Mouse (Mus musculus): ENCODE data around the gene Tex2. TPM values are rescaled to one million over a fixed set of nuclear protein-coding genes. Genes with fewer than 3 reads are reported as not detected.

Gene Tex2
- polyA plus RNA-seq, 1 experiment from 2014 or later: 14.4 TPM

- Histone ChIP-seq H3K27me3 (ENCODE audit: control insufficient read depth, insufficient read depth, low read length) (no peaks in the 10 kb centered on the region), H3K4me1 (ENCODE audit: control insufficient read depth in 2 of 2, insufficient read depth in 2 of 2, low read length in 2 of 2) (peaks cover 24 to 37% of the 10 kb centered on the region in 2 experiments), H3K9me3 (ENCODE audit: control insufficient read depth, low read length) (no peaks in the 10 kb centered on the region), H3K27ac (replicated peaks in 1 of 2; ENCODE audit: control insufficient read depth in 1 of 2, insufficient read depth in 1 of 2, low read depth in 2 of 2, low read length in 2 of 2) (no peak overlapping the region), H3K4me3 (ENCODE audit: control insufficient read depth in 1 of 2, insufficient read depth in 1 of 2, low read depth in 1 of 2, low read length in 2 of 2) (no peak overlapping the region), H3K36me3 (ENCODE audit: control insufficient read depth, insufficient read depth, low read length) (no peaks in the 10 kb centered on the region), H3K9ac (ENCODE audit: low read length) (no peak overlapping the region), H3K4me2 (ENCODE audit: low read length) (no peak overlapping the region)
- no peak for ATAC-seq (ENCODE audit: insufficient number of reproducible peaks, insufficient read depth, low FRiP score, low read depth)
- WGBS: 70% methylated on average over 13 of the region's 13 CpGs
Measured at GRCm38 (mm10) chr11:106617821-106618580, 4.8 kb upstream of the Tex2 start.

GRCm38 (mm10) chr11:106615561-106615960, 2.3 kb upstream of the Tex2 start:
- H3K9ac ChIP-seq (ENCODE audit: low read length): no peak overlapping the region
- H3K27ac ChIP-seq (replicated peaks in 1 of 2; ENCODE audit: control insufficient read depth in 1 of 2, insufficient read depth in 1 of 2, low read depth in 2 of 2, low read length in 2 of 2): no peak overlapping the region
- H3K4me3 ChIP-seq (ENCODE audit: control insufficient read depth in 1 of 2, insufficient read depth in 1 of 2, low read depth in 1 of 2, low read length in 2 of 2): no peak overlapping the region
- no peak overlapping the region for H3K4me2 ChIP-seq (ENCODE audit: low read length)
- WGBS: 81% methylated on average over 4 of the region's 4 CpGs
- H3K27me3 ChIP-seq (ENCODE audit: control insufficient read depth, insufficient read depth, low read length): no peaks in the 10 kb centered on the region
- peaks cover 20 to 33% of the 10 kb centered on the region in 2 experiments for H3K4me1 ChIP-seq (ENCODE audit: control insufficient read depth in 2 of 2, insufficient read depth in 2 of 2, low read length in 2 of 2)
- no peak for ATAC-seq (ENCODE audit: insufficient number of reproducible peaks, insufficient read depth, low FRiP score, low read depth)
- no peaks in the 10 kb centered on the region for H3K9me3 ChIP-seq (ENCODE audit: control insufficient read depth, low read length)
- no peaks in the 10 kb centered on the region for H3K36me3 ChIP-seq (ENCODE audit: control insufficient read depth, insufficient read depth, low read length)

GRCm38 (mm10) chr11:106614339-106614645, 1.1 kb upstream of the Tex2 start:
- H3K9me3 ChIP-seq (ENCODE audit: control insufficient read depth, low read length): no peaks in the 10 kb centered on the region
- 9% methylated on average over 4 of the region's 4 CpGs for WGBS
- H3K4me1 ChIP-seq (ENCODE audit: control insufficient read depth in 2 of 2, insufficient read depth in 2 of 2, low read length in 2 of 2): peaks cover 19 to 32% of the 10 kb centered on the region in 2 experiments
- H3K27me3 ChIP-seq (ENCODE audit: control insufficient read depth, insufficient read depth, low read length): no peaks in the 10 kb centered on the region
- peak overlapping the region; percentile 53 to 94 for H3K27ac ChIP-seq (replicated peaks in 1 of 2; ENCODE audit: control insufficient read depth in 1 of 2, insufficient read depth in 1 of 2, low read depth in 2 of 2, low read length in 2 of 2)
- H3K9ac ChIP-seq (ENCODE audit: low read length): no peak overlapping the region
- H3K4me3 ChIP-seq (ENCODE audit: control insufficient read depth in 1 of 2, insufficient read depth in 1 of 2, low read depth in 1 of 2, low read length in 2 of 2): no peak overlapping the region
- H3K36me3 ChIP-seq (ENCODE audit: control insufficient read depth, insufficient read depth, low read length): no peaks in the 10 kb centered on the region
- H3K4me2 ChIP-seq (ENCODE audit: low read length): no peak overlapping the region
- no peak for ATAC-seq (ENCODE audit: insufficient number of reproducible peaks, insufficient read depth, low FRiP score, low read depth)

- ATAC-seq (ENCODE audit: insufficient number of reproducible peaks, insufficient read depth, low FRiP score, low read depth): no peak
- Histone ChIP-seq H3K27me3 (ENCODE audit: control insufficient read depth, insufficient read depth, low read length) (no peaks in the 10 kb centered on the region), H3K4me1 (ENCODE audit: control insufficient read depth in 2 of 2, insufficient read depth in 2 of 2, low read length in 2 of 2) (peaks cover 20 to 37% of the 10 kb centered on the region in 2 experiments), H3K4me2 (ENCODE audit: low read length) (peak overlapping the region; percentile 92), H3K36me3 (ENCODE audit: control insufficient read depth, insufficient read depth, low read length) (no peaks in the 10 kb centered on the region), H3K9ac (ENCODE audit: low read length) (peak overlapping the region; percentile 97), H3K27ac (replicated peaks in 1 of 2; ENCODE audit: control insufficient read depth in 1 of 2, insufficient read depth in 1 of 2, low read depth in 2 of 2, low read length in 2 of 2) (peak overlapping the region; percentile 53 to 94), H3K9me3 (ENCODE audit: control insufficient read depth, low read length) (no peaks in the 10 kb centered on the region), H3K4me3 (ENCODE audit: control insufficient read depth in 1 of 2, insufficient read depth in 1 of 2, low read depth in 1 of 2, low read length in 2 of 2) (peak overlapping the region in 1 of 2 experiments; percentile 97; a peak in 2 of 4 replicates)
- WGBS: 47% methylated on average over 14 of the region's 15 CpGs
Measured at GRCm38 (mm10) chr11:106613638-106614338, 565 bp upstream of the Tex2 start.

GRCm38 (mm10) chr11:106612209-106612960, 838 bp downstream of the Tex2 start:
- H3K4me1 ChIP-seq (ENCODE audit: control insufficient read depth in 2 of 2, insufficient read depth in 2 of 2, low read length in 2 of 2): peaks cover 20 to 39% of the 10 kb centered on the region in 2 experiments
- H3K9ac ChIP-seq (ENCODE audit: low read length): peak overlapping the region; percentile 97
- under 1% methylated on average over 63 of the region's 67 CpGs for WGBS
- no peaks in the 10 kb centered on the region for H3K27me3 ChIP-seq (ENCODE audit: control insufficient read depth, insufficient read depth, low read length)
- peak; percentile 68 for ATAC-seq (ENCODE audit: insufficient number of reproducible peaks, insufficient read depth, low FRiP score, low read depth)
- H3K9me3 ChIP-seq (ENCODE audit: control insufficient read depth, low read length): no peaks in the 10 kb centered on the region
- peak overlapping the region; percentile 73 to 94 for H3K27ac ChIP-seq (replicated peaks in 1 of 2; ENCODE audit: control insufficient read depth in 1 of 2, insufficient read depth in 1 of 2, low read depth in 2 of 2, low read length in 2 of 2)
- H3K4me2 ChIP-seq (ENCODE audit: low read length): peak overlapping the region; percentile 92
- no peaks in the 10 kb centered on the region for H3K36me3 ChIP-seq (ENCODE audit: control insufficient read depth, insufficient read depth, low read length)
- peak overlapping the region; percentile 77 to 97 for H3K4me3 ChIP-seq (ENCODE audit: control insufficient read depth in 1 of 2, insufficient read depth in 1 of 2, low read depth in 1 of 2, low read length in 2 of 2)

GRCm38 (mm10) chr11:106609731-106610130, 3.5 kb downstream of the Tex2 start:
- H3K36me3 ChIP-seq (ENCODE audit: control insufficient read depth, insufficient read depth, low read length): no peaks in the 10 kb centered on the region
- no peak for ATAC-seq (ENCODE audit: insufficient number of reproducible peaks, insufficient read depth, low FRiP score, low read depth)
- H3K9ac ChIP-seq (ENCODE audit: low read length): no peak overlapping the region
- H3K9me3 ChIP-seq (ENCODE audit: control insufficient read depth, low read length): no peaks in the 10 kb centered on the region
- H3K4me3 ChIP-seq (ENCODE audit: control insufficient read depth in 1 of 2, insufficient read depth in 1 of 2, low read depth in 1 of 2, low read length in 2 of 2): no peak overlapping the region
- H3K4me2 ChIP-seq (ENCODE audit: low read length): 0 out of 2 replicates have a peak overlapping the region, but pooled peaks have one; percentile 9
- no peak overlapping the region; a peak in 1 of 4 replicates for H3K27ac ChIP-seq (replicated peaks in 1 of 2; ENCODE audit: control insufficient read depth in 1 of 2, insufficient read depth in 1 of 2, low read depth in 2 of 2, low read length in 2 of 2)
- 58% methylated on average over 8 of the region's 8 CpGs for WGBS
- peaks cover 20 to 39% of the 10 kb centered on the region in 2 experiments for H3K4me1 ChIP-seq (ENCODE audit: control insufficient read depth in 2 of 2, insufficient read depth in 2 of 2, low read length in 2 of 2)
- no peaks in the 10 kb centered on the region for H3K27me3 ChIP-seq (ENCODE audit: control insufficient read depth, insufficient read depth, low read length)

GRCm38 (mm10) chr11:106607316-106607715, 5.9 kb downstream of the Tex2 start:
- WGBS: 78% methylated on average over 6 of the region's 6 CpGs

More at GRCm38 (mm10) chr11:106607316-106607715, 5.9 kb downstream of the Tex2 start:
- ATAC-seq (ENCODE audit: insufficient number of reproducible peaks, insufficient read depth, low FRiP score, low read depth): no peak
- peaks cover 14 to 29% of the 10 kb centered on the region in 2 experiments for H3K4me1 ChIP-seq (ENCODE audit: control insufficient read depth in 2 of 2, insufficient read depth in 2 of 2, low read length in 2 of 2)
- no peak overlapping the region for H3K27ac ChIP-seq (replicated peaks in 1 of 2; ENCODE audit: control insufficient read depth in 1 of 2, insufficient read depth in 1 of 2, low read depth in 2 of 2, low read length in 2 of 2)
- H3K36me3 ChIP-seq (ENCODE audit: control insufficient read depth, insufficient read depth, low read length): no peaks in the 10 kb centered on the region
- H3K4me3 ChIP-seq (ENCODE audit: control insufficient read depth in 1 of 2, insufficient read depth in 1 of 2, low read depth in 1 of 2, low read length in 2 of 2): no peak overlapping the region
- H3K4me2 ChIP-seq (ENCODE audit: low read length): no peak overlapping the region
- H3K27me3 ChIP-seq (ENCODE audit: control insufficient read depth, insufficient read depth, low read length): no peaks in the 10 kb centered on the region
- no peaks in the 10 kb centered on the region for H3K9me3 ChIP-seq (ENCODE audit: control insufficient read depth, low read length)
- no peak overlapping the region for H3K9ac ChIP-seq (ENCODE audit: low read length)
